Mouse (Mus musculus) CH12.LX (cell line): ENCODE data around the gene Htr6.

Experiments
- CTCF ChIP-seq, 2 experiments: IDR thresholded peaks in 1 of 2; conservative IDR thresholded peaks in 1 of 2; 2 replicates each; pipeline ENCODE4 v1.5.1; 2011 to 2012; ENCODE audit warnings: low read depth in 2 of 2, low read length in 2 of 2, improper control_type of control experiment in 1 of 2, inconsistent platforms in 1 of 2, mild to moderate bottlenecking in 1 of 2, moderate library complexity in 1 of 2
- EP300 ChIP-seq: IDR thresholded peaks from 2 replicates; pipeline ENCODE4 v1.6.1; 2011; ENCODE audit warnings: low read length, improper control_type of control experiment
- MYC ChIP-seq: IDR thresholded peaks from 2 replicates; pipeline ENCODE4 v1.6.1; 2011; ENCODE audit warnings: low read depth, mild to moderate bottlenecking, improper control_type of control experiment, low read length
- POLR2A ChIP-seq: IDR thresholded peaks from 2 replicates; pipeline ENCODE4 v1.6.1; 2011; ENCODE audit warnings: low read depth, mild to moderate bottlenecking, improper control_type of control experiment, low read length
- RCOR1 ChIP-seq: conservative IDR thresholded peaks from 2 replicates; pipeline ENCODE4 v1.6.1; 2012; ENCODE audit warnings: low read depth, mild to moderate bottlenecking, inconsistent platforms, low read length, improper control_type of control experiment
- ZC3H11A ChIP-seq: IDR thresholded peaks from 2 replicates; pipeline ENCODE4 v1.6.1; 2012; ENCODE audit warnings: low read depth, mild to moderate bottlenecking, inconsistent platforms, low read length, improper control_type of control experiment

GRCm38 (mm10) chr4:139037795-139038607 is 37.4 kb downstream of the Htr6 start:
- no peak for TF ChIP-seq RCOR1
- no peak for TF ChIP-seq ZC3H11A
- no peak for TF ChIP-seq CTCF (conservative IDR thresholded peaks at IDR 0.05 in 1 of 2, IDR thresholded peaks at IDR 0.05 in 1 of 2; ENCODE audit: low read depth in 2 of 2, low read length in 2 of 2)
- no peak for TF ChIP-seq POLR2A
- no peak for TF ChIP-seq EP300
- TF ChIP-seq MYC = no peak
